Mouse (Mus musculus): ENCODE measurements around the gene Olfr624. TPM values are rescaled to one million over a fixed set of nuclear protein-coding genes. Genes with fewer than 3 reads are reported as not detected.

Gene Olfr624
- polyA plus RNA-seq (2012; rRNA removed) = not detected in 2 replicates

DNA sequence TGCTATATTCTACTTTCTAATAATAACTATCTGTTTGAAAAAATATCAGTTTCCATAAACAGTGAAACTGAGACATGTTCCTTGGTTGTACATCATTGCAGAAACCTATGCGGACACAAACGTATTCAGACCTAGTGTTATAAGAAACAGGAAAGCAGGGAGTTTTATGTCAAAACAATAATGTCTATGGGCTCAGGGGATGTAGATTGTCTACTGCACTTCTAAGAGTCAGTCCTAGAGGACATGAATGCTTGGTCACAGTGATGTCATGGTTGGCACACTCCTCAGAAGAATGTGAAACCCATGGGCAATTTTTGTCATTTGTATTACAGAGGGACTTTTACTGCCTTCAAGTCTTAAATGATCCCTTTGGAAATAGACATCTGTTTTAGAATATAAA, at the start of gene Olfr624:
Gene Olfr624, minus strand, starts transcription at position 101 of the 400 bp plus-strand sequence.

DNA sequence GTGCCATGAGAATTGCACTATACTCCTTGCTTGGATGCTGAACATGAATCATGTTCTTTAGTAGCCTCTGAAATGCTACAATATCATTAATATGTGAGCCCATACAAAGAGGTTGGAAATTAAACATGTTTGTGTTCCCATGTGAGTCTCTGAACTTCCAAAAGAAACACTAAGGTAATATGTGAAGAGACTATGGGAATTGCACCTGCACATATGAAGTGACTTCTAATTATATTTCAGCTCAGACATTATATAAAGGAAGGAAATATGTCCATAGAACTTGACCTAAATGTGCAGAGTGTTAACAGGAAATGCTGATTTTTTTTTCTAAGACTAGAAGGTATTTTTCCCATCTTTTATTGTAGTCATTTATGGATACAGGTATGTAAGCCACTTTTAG, 43.4 kb upstream of the Olfr624 start, which contains the start of gene Olfr243:
Gene Olfr243, plus strand, starts transcription at position 301 of the 400 bp plus-strand sequence.

DNA sequence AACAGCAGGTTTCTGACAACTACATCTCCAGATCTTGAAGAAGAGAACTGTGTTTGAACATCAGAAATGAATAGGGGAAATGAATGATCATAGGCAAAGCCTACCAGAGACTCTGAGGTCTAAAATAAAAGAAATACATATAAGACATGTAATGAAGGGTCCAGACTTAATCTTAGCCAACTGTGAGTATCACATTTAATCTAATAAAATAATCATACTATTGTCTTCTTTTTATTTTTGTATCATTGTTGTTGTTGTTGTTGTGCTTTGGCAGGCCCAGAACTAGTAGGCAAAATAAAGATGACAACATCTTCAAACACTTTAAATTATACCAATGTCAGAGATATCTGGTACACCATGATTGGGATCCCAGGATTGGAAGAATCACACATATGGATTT, 11.4 kb upstream of the Olfr624 start, which contains the start of gene Olfr625-ps1:
Gene Olfr625-ps1, plus strand, starts transcription at position 301 of the 400 bp plus-strand sequence.

DNA sequence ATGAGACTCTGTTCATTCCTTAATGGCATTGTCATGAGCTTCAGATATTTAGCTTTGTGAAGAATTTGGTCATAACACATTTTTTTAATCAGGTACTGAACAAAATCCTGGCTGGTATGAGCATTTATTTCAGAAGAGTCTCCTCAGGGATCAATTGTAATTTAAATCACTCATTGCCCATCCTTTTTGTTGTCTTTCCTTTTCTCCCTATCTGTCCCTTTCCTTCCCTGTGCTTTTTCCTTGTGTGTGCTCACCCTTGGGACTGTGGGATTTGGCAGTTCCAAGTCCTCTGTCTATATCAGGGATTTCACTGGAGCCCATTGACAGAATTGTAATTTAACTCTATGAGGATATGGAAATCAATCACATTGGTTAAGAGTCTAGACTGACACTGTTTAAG, 7.4 kb downstream of the Olfr624 start, which contains the start of gene Olfr623:
Gene Olfr623, minus strand, starts transcription at position 101 of the 400 bp plus-strand sequence.

DNA sequence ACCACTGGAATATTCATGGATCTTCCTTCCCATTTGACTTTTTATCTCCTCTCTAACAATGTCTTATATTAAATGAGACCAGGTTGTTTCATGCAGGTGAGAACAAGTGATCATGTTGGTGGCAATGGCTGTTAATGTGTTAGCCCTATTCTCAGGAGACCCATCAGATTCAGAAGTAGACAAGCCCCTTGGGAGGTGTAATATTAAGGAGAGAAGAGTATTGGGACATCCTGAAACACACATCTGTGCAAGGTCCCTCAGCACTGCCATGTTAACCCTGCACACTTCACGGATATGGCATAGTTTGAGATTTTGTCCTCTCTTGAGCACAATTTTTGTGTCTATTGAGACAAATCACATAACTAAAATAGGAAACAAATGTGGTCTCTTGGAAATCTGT, 28.4 kb downstream of the Olfr624 start, which contains the start of gene Olfr622:
Gene Olfr622, minus strand, starts transcription at position 101 of the 400 bp plus-strand sequence.

Other genes starting within 250 kb of the Olfr624 start
- not detected in 2 replicates for gene Olfr605, start 225.8 kb downstream of the Olfr624 start, polyA plus RNA-seq (2012; rRNA removed)
- gene Olfr606, start 222.1 kb downstream of the Olfr624 start, polyA plus RNA-seq (2012; rRNA removed) = not detected in 2 replicates
- gene Olfr607, start 207.0 kb downstream of the Olfr624 start, polyA plus RNA-seq (2012; rRNA removed) = not detected in 2 replicates
- not detected in 2 replicates for gene Olfr608, start 201.3 kb downstream of the Olfr624 start, polyA plus RNA-seq (2012; rRNA removed)
- not detected in 2 replicates for gene Olfr609, start 173.1 kb downstream of the Olfr624 start, polyA plus RNA-seq (2012; rRNA removed)
- not detected in 2 replicates for gene Olfr610, start 159.1 kb downstream of the Olfr624 start, polyA plus RNA-seq (2012; rRNA removed)
- not detected in 2 replicates for gene Olfr611, start 150.3 kb downstream of the Olfr624 start, polyA plus RNA-seq (2012; rRNA removed)
- gene Olfr612, start 128.5 kb downstream of the Olfr624 start, polyA plus RNA-seq (2012; rRNA removed) = not detected in 2 replicates
- gene Olfr613, start 123.1 kb downstream of the Olfr624 start, polyA plus RNA-seq (2012; rRNA removed) = not detected in 2 replicates
- gene Olfr615, start 115.1 kb downstream of the Olfr624 start, polyA plus RNA-seq (2012; rRNA removed) = not detected in 2 replicates
- gene Olfr616, start 102.0 kb downstream of the Olfr624 start, polyA plus RNA-seq (2012; rRNA removed) = not detected in 2 replicates
- gene Olfr617, start 98.1 kb downstream of the Olfr624 start, polyA plus RNA-seq (2012; rRNA removed) = not detected in 2 replicates
- gene Olfr618, start 81.1 kb downstream of the Olfr624 start, polyA plus RNA-seq (2012; rRNA removed) = not detected in 2 replicates
- gene Olfr619, start 70.6 kb downstream of the Olfr624 start, polyA plus RNA-seq (2012; rRNA removed) = not detected in 2 replicates
- gene Olfr620, start 58.7 kb downstream of the Olfr624 start, polyA plus RNA-seq (2012; rRNA removed) = not detected in 2 replicates
- gene Olfr622, start 28.5 kb downstream of the Olfr624 start, polyA plus RNA-seq (2012; rRNA removed) = not detected in 2 replicates
- not detected in 2 replicates for gene Olfr623, start 7.5 kb downstream of the Olfr624 start, polyA plus RNA-seq (2012; rRNA removed)
- gene Olfr625-ps1, start 11.5 kb upstream of the Olfr624 start, polyA plus RNA-seq (2012; rRNA removed) = not detected in 2 replicates
- not detected in 2 replicates for gene Olfr243, start 43.5 kb upstream of the Olfr624 start, polyA plus RNA-seq (2012; rRNA removed)
- not detected in 2 replicates for gene Olfr628, start 59.2 kb upstream of the Olfr624 start, polyA plus RNA-seq (2012; rRNA removed)
- not detected in 2 replicates for gene Olfr629, start 73.8 kb upstream of the Olfr624 start, polyA plus RNA-seq (2012; rRNA removed)
- gene Olfr630, start 86.1 kb upstream of the Olfr624 start, polyA plus RNA-seq (2012; rRNA removed) = not detected in 2 replicates
- not detected in 2 replicates for gene Olfr69, start 100.4 kb upstream of the Olfr624 start, polyA plus RNA-seq (2012; rRNA removed)
- not detected in 2 replicates for gene Olfr68, start 108.5 kb upstream of the Olfr624 start, polyA plus RNA-seq (2012; rRNA removed)
- not detected in 2 replicates for gene Olfr67, start 120.6 kb upstream of the Olfr624 start, polyA plus RNA-seq (2012; rRNA removed)
- gene Hbb-bt, start 142.8 kb upstream of the Olfr624 start, polyA plus RNA-seq (2012; rRNA removed) = 19.7 and 97.2 TPM in 2 replicates
- gene Hbb-bs, start 156.9 kb upstream of the Olfr624 start, polyA plus RNA-seq (2012; rRNA removed) = 178 and 1,004 TPM in 2 replicates
- gene Hbb-bh2, start 169.3 kb upstream of the Olfr624 start, polyA plus RNA-seq (2012; rRNA removed) = not detected in 2 replicates
- not detected in 2 replicates for gene Hbb-bh1, start 172.0 kb upstream of the Olfr624 start, polyA plus RNA-seq (2012; rRNA removed)
- not detected in 2 replicates for gene Hbb-y, start 182.0 kb upstream of the Olfr624 start, polyA plus RNA-seq (2012; rRNA removed)
- gene Olfr66, start 215.1 kb upstream of the Olfr624 start, polyA plus RNA-seq (2012; rRNA removed) = not detected in 2 replicates
- gene Olfr64, start 223.3 kb upstream of the Olfr624 start, polyA plus RNA-seq (2012; rRNA removed) = not detected in 2 replicates
- gene Olfr65, start 232.3 kb upstream of the Olfr624 start, polyA plus RNA-seq (2012; rRNA removed) = not detected in 2 replicates

Measured in colon, adult 2 months (tissue).